Mouse (Mus musculus) forebrain, embryonic 13.5 days (tissue): ENCODE measurements around the gene B4galt4. TPM values are rescaled to one million over a fixed set of nuclear protein-coding genes. Genes with fewer than 3 reads are reported as not detected.

Experiments
- ATAC-seq: fragments of 200-750 bp; cut with Nextera tagmentation; 2 replicates; pipeline ENCODE4 v1.8.0; 2017
- H3K27ac ChIP-seq: fragments of 300-500 bp; sonication (generic); 2 replicates; pipeline ENCODE4 v1.5.1; 2015; ENCODE audit warnings: inconsistent platforms, mild to moderate bottlenecking, moderate library complexity
- H3K27me3 ChIP-seq: fragments of 300-500 bp; sonication (generic); 2 replicates; pipeline ENCODE4 v1.6.1; 2015; ENCODE audit warnings: mild to moderate bottlenecking, inconsistent platforms
- H3K36me3 ChIP-seq: fragments of 300-500 bp; sonication (generic); 2 replicates; pipeline ENCODE4 v1.6.1; 2015; ENCODE audit warnings: mild to moderate bottlenecking, inconsistent platforms; ENCODE audit not compliant: poor library complexity, severe bottlenecking
- H3K4me1 ChIP-seq: fragments of 300-500 bp; sonication (generic); 2 replicates; pipeline ENCODE4 v1.6.1; 2015; ENCODE audit warnings: inconsistent platforms
- H3K4me2 ChIP-seq: fragments of 300-500 bp; sonication (generic); 2 replicates; pipeline ENCODE4 v1.6.1; 2015; ENCODE audit warnings: inconsistent platforms, mild to moderate bottlenecking, moderate library complexity
- H3K4me3 ChIP-seq: fragments of 300-500 bp; sonication (generic); 2 replicates; pipeline ENCODE4 v1.5.1; 2015; ENCODE audit warnings: mild to moderate bottlenecking, inconsistent platforms
- H3K9ac ChIP-seq: fragments of 300-500 bp; sonication (generic); 2 replicates; pipeline ENCODE4 v1.6.1; 2015; ENCODE audit warnings: mild to moderate bottlenecking, inconsistent platforms
- H3K9me3 ChIP-seq: fragments of 300-500 bp; sonication (generic); replicated peaks from 2 replicates; pipeline ENCODE4 v1.6.1; 2016; ENCODE audit warnings: inconsistent platforms
- WGBS: fragments of 180-500 bp; shearing (Covaris S2); methylation state at CpG from one replicate; pipeline ENCODE4 v1.1.7; 2015; 5-methylcytosine and 5-hydroxymethylcytosine counted together
- polyA plus RNA-seq: library from polyadenylated mRNA; unstranded; fragments of >200 nt; fragmentation: Nextera tagmentation; extraction: Ambion mirVana; gene quantifications from 2 replicates; pipeline ENCODE4 v1.2.1, GENCODE M21; 2015

B4galt4 gene
- polyA plus RNA-seq, 1 experiment from 2014 or later: 17.9 TPM

DNA sequence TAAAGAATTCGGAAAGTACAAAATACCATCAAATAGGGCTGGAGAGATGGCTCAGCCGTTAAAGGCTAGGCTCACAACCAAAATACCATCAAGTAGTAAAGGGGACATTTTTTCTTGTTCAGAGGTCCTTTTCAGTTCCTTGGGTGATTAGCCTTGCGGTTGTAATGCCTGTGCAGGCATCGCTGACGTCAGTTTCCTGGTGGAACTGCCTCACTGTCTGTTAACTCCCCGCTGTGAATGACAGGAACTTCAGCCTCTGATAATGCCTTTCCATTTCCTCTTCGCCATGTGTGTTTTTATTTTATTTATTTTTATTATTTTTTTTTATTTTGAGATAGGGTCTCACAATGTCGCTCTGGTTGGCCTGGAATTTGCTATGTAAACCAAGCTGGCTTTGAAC, 11.1 kb upstream of the B4galt4 start:
- no peak overlapping the region for H3K9ac ChIP-seq
- H3K27me3 ChIP-seq: no peaks in the 10 kb centered on the region
- 64% methylated on average over 8 of the region's 8 CpGs for WGBS
- no peaks in the 10 kb centered on the region for H3K4me1 ChIP-seq
- H3K4me2 ChIP-seq: no peak overlapping the region
- no peaks in the 10 kb centered on the region for H3K9me3 ChIP-seq
- H3K36me3 ChIP-seq: no peaks in the 10 kb centered on the region
- no peak for ATAC-seq
- H3K27ac ChIP-seq: no peak overlapping the region
- H3K4me3 ChIP-seq: no peak overlapping the region

DNA sequence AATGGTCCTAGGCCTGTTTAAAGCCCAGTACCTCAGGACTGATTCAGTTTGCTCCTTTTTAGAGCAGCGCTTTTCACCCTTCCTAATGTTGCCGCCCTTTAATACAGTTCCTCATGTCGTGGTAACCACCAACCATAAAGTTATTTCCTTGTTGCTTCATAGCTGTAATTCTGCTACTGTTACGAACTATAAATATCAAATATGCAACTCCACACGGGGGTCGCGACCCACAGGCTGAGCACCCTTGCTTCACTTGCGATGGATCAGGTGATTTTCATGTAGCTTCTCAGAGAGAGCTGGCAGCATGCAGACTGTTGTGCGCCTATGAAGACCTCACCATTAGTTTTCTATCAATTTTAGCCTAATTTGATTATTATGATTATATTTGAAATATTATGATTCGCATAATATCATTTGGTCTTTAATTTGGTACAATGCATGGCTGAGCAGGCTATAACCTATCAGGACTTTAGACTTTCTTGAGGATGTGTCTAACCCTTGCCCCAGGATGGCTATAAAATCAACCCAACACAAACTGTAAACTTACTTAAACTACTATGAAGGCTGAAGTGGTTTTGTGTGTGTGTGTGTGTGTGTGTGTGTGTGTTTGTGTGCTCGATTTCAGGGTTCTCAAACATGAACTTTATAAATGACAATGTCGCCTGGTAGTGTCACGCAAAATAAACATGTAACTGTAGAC, 710 bp upstream of the B4galt4 start:
- Histone ChIP-seq H3K27me3 (no peaks in the 10 kb centered on the region), H3K36me3 (no peaks in the 10 kb centered on the region), H3K9ac (peak overlapping the region; percentile 86; the same call in 1 of the 2 replicates), H3K4me3 (peak overlapping the region; percentile 80), H3K4me1 (peaks cover 8% of the 10 kb centered on the region; the same call in 1 of the 2 replicates), H3K9me3 (no peaks in the 10 kb centered on the region), H3K4me2 (peak overlapping the region; percentile 89), H3K27ac (no peak overlapping the region)
- peak; percentile 14 for ATAC-seq
- WGBS: 87% methylated on average over 13 of the region's 13 CpGs

DNA sequence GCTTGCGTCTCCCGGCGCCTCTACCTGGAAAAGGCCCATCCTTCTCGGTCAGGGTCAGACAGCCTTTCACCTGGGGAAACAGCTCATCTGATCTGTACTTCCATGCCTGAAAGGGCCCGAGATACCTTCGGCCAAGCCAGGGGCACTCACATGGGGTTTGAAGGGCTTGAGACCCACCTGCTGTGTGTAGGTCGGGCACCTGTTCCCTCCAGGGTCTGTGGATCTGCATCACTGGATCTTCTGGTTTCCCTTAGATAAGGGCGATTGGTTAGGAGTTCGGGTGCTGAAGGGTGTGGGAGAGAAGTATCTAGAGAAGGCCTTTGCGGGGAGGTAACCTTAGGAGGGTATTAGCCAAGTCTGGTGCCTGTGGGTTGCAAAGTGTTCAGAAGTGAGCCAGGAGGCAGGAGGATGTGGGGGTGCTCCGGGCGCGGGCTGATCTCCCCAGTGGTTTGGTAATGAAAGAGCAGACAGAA, 631 bp downstream of the B4galt4 start:
- Histone ChIP-seq H3K27ac (peak overlapping the region; percentile 44; the same call in 1 of the 2 replicates), H3K9me3 (no peaks in the 10 kb centered on the region), H3K36me3 (no peaks in the 10 kb centered on the region), H3K9ac (peak overlapping the region; percentile 86), H3K4me2 (peak overlapping the region; percentile 89), H3K4me3 (peak overlapping the region; percentile 80), H3K4me1 (peaks cover 8% of the 10 kb centered on the region; the same call in 1 of the 2 replicates), H3K27me3 (no peaks in the 10 kb centered on the region)
- under 1% methylated on average over 13 of the region's 13 CpGs for WGBS
- ATAC-seq: peak; percentile 67

DNA sequence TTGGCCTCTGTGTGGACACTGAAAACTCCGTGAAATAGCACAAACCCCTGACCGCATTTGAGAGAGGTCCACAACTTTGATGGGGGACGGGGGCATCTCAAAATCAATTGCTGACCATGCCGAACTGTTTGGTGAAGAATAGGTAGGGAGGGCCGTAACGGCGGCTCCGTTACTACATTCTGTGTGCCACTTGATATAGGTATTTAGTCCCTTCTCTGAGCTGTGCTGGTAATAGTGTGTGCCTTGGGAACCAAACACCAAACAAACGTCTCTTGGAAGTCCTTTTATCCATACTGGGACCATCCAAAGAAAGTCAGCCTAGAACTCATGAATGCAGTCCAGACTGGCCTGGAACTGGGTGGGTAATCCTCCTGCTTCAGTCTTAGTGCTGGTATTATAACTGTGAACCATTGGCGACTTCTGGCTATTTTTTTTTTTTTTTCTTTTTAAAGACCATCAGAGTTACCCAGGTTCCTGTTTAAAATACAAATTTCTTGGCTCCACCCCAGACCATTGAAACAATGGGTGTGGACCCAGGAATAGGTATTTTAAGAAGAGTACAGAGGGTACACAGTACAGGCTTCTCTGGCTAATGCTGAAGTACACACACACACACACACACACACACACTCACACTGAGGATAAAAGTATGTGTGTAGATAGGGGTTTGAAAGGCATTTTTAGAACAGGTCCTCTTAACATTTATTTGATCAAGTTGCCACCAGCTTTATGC, 2.0 kb downstream of the B4galt4 start:
- Histone ChIP-seq H3K4me2 (no peak overlapping the region), H3K9me3 (no peaks in the 10 kb centered on the region), H3K4me3 (no peak overlapping the region), H3K36me3 (no peaks in the 10 kb centered on the region), H3K4me1 (peaks cover 8% of the 10 kb centered on the region; the same call in 1 of the 2 replicates), H3K27me3 (no peaks in the 10 kb centered on the region), H3K27ac (no peak overlapping the region), H3K9ac (no peak overlapping the region)
- ATAC-seq: no peak
- 89% methylated on average over 10 of the region's 10 CpGs for WGBS

DNA sequence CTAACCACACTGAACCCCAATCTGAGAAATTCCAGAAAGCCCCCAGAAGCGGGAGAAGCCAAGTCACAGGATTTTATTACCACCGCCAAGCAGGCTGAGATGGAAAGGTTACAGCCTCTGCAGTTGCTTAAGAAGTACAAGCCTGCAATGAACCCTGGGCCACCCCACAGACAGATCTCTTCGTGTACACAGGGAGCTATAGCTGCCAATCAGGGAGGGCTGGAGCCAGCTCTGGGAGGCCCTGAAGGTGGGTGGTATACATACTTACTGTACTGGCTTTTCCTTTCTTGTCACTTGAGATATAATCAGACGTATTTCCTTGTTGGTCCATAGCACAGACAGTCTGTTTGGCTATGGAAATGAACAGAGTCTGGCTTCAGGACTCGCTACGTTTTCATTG, 8.7 kb downstream of the B4galt4 start:
- WGBS: 84% methylated on average over 6 of the region's 6 CpGs
- H3K4me1 ChIP-seq: peaks cover 3% of the 10 kb centered on the region; the same call in 1 of the 2 replicates

DNA sequence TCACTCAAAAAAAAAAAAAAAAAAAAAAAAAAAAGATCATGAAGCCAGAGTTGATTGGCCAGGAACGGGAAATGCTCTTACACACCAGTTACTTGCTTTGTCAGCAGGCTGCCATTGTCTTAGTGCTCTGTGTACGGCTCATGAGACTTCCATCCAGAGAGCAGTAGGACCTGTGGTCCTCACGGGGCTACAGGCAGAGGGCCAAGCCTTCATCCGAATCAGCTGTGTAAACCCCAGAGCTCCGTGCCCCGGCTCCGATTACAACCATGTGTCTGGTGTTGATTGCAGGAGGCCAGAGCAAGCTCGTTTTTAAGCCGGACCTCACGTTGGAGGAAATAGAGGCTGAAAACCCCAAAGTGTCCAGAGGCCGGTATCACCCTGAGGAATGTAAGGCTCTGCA, 11.6 kb downstream of the B4galt4 start:
- ATAC-seq: no peak
- H3K27ac ChIP-seq: no peak overlapping the region
- H3K4me3 ChIP-seq: no peak overlapping the region
- peaks cover 8% of the 10 kb centered on the region; the same call in 1 of the 2 replicates for H3K4me1 ChIP-seq
- H3K9ac ChIP-seq: no peak overlapping the region
- no peaks in the 10 kb centered on the region for H3K9me3 ChIP-seq
- no peaks in the 10 kb centered on the region for H3K27me3 ChIP-seq
- H3K36me3 ChIP-seq: peaks cover 19% of the 10 kb centered on the region
- no peak overlapping the region for H3K4me2 ChIP-seq
- WGBS: 70% methylated on average over 11 of the region's 11 CpGs

More for the DNA sequence above, 8.7 kb downstream of the B4galt4 start:
- Histone ChIP-seq H3K4me3 (no peak overlapping the region), H3K27me3 (no peaks in the 10 kb centered on the region), H3K36me3 (0 out of 2 replicates have a peak, but pooled peaks cover 6% of the 10 kb centered on the region), H3K9me3 (no peaks in the 10 kb centered on the region), H3K4me2 (no peak overlapping the region), H3K27ac (no peak overlapping the region), H3K9ac (no peak overlapping the region)
- ATAC-seq: no peak

DNA sequence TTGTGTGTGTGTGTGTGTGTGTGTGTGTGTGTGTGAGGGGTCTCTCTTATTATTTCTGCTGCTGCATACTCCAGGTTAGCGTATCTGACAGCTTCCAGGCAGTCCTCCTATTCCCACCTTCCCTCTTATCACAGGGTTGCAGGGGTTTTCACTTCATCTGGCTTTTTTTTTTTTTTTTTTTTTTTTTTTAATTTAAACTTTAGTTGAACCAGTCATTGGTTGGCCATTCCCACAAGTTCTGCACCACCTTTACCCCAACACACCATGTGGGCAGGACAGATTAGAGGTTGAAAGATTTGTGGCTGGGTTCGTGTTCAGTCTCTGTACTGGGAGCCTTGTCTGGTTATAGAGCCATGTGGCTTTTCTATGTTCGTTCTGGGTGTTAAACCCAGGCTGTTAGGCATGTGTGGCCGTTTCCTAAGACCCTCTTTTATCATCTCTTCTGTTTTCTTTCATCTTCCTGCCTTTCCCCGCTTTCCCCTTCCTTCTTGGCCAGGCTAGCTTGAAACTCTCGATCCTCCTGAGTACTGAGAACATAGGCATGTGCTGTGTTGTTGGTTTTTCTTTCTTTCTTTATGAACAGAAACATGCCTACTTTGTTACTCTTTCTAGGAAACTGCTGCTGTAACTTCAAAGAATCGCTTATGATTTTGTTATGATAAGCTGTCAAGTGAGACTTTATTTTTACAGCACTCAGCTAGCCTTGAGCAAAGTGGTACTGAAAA, 13.6 kb downstream of the B4galt4 start:
- no peak overlapping the region for H3K27ac ChIP-seq
- WGBS: 83% methylated on average over 7 of the region's 7 CpGs
- no peak for ATAC-seq
- no peaks in the 10 kb centered on the region for H3K9me3 ChIP-seq
- no peaks in the 10 kb centered on the region for H3K27me3 ChIP-seq
- H3K4me3 ChIP-seq: no peak overlapping the region
- no peak overlapping the region for H3K4me2 ChIP-seq
- H3K9ac ChIP-seq: no peak overlapping the region
- H3K36me3 ChIP-seq: peaks cover 23% of the 10 kb centered on the region
- peaks cover 8% of the 10 kb centered on the region; the same call in 1 of the 2 replicates for H3K4me1 ChIP-seq

DNA sequence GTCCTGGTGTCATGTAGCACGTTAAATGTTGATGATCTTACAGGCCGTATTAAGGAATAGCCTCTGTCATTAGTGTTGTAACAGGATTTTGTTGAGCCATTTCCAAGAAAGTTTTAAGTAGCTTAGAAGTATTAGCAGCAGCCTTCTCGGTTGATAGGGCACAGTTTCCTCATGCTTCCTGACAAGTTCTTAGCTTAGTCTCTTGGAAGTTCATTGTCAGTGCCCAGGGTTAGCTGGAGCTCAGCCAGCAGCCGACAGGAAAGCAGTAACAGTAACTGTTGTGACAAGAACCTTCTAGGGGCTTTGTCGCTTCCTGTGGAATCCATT, 14.1 kb downstream of the B4galt4 start:
- H3K36me3 ChIP-seq: peaks cover 23% of the 10 kb centered on the region
- no peak overlapping the region for H3K9ac ChIP-seq
- H3K9me3 ChIP-seq: no peaks in the 10 kb centered on the region
- no peak overlapping the region for H3K27ac ChIP-seq
- ATAC-seq: 0 out of 2 replicates have a peak, but pooled peaks have one; percentile 48
- peak overlapping the region; percentile 7; the same call in 1 of the 2 replicates for H3K4me2 ChIP-seq
- 26% methylated on average over 5 of the region's 5 CpGs for WGBS
- no peaks in the 10 kb centered on the region for H3K27me3 ChIP-seq
- H3K4me3 ChIP-seq: no peak overlapping the region
- peaks cover 8% of the 10 kb centered on the region; the same call in 1 of the 2 replicates for H3K4me1 ChIP-seq

DNA sequence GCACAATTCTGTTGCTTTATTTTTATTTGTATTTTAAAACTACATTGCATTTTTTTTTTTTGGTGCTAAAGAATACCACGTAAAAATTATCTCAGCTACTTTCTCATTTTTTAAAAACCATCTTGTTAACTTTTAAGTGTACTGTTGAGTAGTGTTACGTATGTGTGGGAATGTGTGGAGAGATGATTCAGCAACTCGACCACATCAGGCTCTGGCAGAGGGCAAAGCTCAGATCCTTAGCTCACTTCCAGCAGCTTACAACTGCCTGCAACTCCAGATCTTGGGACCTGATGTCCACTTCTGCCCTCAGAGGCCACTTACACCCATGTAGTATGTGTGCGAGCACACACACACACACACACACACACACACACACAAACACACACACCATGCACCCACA, 14.5 kb downstream of the B4galt4 start:
- no peak for ATAC-seq
- Histone ChIP-seq H3K36me3 (peaks cover 23% of the 10 kb centered on the region), H3K9me3 (no peaks in the 10 kb centered on the region), H3K27ac (no peak overlapping the region), H3K9ac (no peak overlapping the region), H3K27me3 (no peaks in the 10 kb centered on the region), H3K4me2 (no peak overlapping the region), H3K4me1 (peaks cover 8% of the 10 kb centered on the region; the same call in 1 of the 2 replicates), H3K4me3 (no peak overlapping the region)
- 74% methylated on average over 4 of the region's 4 CpGs for WGBS

DNA sequence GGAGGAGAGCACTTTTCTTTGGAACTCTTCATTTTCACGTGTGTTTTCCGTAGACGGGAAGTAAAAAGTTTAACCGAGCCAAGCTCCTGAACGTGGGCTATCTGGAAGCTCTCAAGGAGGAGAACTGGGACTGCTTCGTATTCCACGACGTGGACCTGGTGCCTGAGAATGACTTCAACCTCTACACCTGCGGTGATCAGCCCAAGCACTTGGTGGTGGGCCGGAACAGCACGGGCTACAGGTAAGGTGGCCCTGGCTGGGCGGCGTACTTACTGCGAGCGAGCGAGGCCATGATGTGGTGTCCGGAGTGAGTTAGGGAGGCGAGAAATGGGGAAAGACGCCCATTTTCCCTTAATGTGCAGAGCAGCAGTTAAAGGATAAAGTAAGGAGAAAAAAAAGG, 15.6 kb downstream of the B4galt4 start:
- no peak for ATAC-seq
- H3K9ac ChIP-seq: no peak overlapping the region
- 96% methylated on average over 19 of the region's 19 CpGs for WGBS
- no peaks in the 10 kb centered on the region for H3K9me3 ChIP-seq
- no peak overlapping the region for H3K27ac ChIP-seq
- peaks cover 23% of the 10 kb centered on the region for H3K36me3 ChIP-seq
- no peaks in the 10 kb centered on the region for H3K27me3 ChIP-seq
- H3K4me3 ChIP-seq: no peak overlapping the region
- H3K4me1 ChIP-seq: peaks cover 8% of the 10 kb centered on the region; the same call in 1 of the 2 replicates
- H3K4me2 ChIP-seq: no peak overlapping the region

DNA sequence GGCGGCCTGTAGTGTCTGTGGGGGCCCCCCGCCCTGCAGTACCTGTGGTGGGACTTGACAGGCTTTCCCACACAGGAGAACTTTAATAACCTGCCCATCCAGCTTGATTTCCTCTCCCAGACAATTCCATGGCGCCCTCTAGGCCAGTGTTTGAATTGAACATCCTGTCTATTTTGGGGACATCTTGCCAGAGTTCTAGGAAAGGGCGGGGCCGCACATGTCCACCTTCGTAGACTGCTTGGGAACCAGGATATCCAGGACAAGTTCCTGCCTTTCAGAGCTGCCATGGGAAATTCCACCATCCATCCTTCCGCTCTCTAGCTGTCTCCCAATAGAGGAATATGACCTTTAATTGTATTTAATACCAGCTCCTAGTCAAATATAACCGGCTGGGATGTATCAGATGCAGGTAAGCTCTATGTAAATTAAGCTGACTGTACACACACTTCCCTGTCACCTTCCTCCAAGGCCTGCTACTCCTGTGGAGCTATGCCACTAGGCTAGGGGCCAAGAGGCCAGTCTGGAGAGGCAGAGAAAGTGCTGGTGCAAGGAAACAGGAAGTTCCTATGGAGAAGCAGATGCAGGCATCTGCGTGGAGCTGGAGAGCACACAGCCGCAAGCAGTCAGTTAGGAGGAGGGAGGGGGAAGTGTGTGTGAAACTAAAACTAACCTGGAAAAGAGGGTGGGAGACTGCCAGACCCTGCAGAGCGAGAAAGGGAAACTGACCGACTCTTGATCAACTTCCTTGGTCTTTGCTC, 16.2 kb downstream of the B4galt4 start:
- ATAC-seq: no peak
- Histone ChIP-seq H3K36me3 (peaks cover 21% of the 10 kb centered on the region), H3K27me3 (no peaks in the 10 kb centered on the region), H3K4me3 (no peak overlapping the region), H3K4me1 (peaks cover 8% of the 10 kb centered on the region; the same call in 1 of the 2 replicates), H3K9ac (no peak overlapping the region), H3K4me2 (no peak overlapping the region), H3K27ac (no peak overlapping the region), H3K9me3 (no peaks in the 10 kb centered on the region)
- 91% methylated on average over 12 of the region's 12 CpGs for WGBS
